Mouse (Mus musculus) liver, postnatal 0 days (tissue): ENCODE results near the gene Rgs6. TPM values are rescaled to one million over a fixed set of nuclear protein-coding genes. Genes with fewer than 3 reads are reported as not detected.

ENCODE experiments used
- ATAC-seq: fragments of 200-750 bp; cut with Nextera tagmentation; 2 replicates; pipeline ENCODE4 v1.8.0; 2017; ENCODE audit warnings: mild to moderate bottlenecking, moderate library complexity
- DNase-seq: peaks from one replicate; pipeline ENCODE4 v3.0.0-alpha.2; 2016
- H3K27ac ChIP-seq: fragments of 300-500 bp; sonication (generic); 2 replicates; pipeline ENCODE4 v1.5.1; 2014; ENCODE audit warnings: antibody characterized with exemption, moderate library complexity, mild to moderate bottlenecking, low read depth
- H3K27me3 ChIP-seq: fragments of 300-500 bp; sonication (generic); 2 replicates; pipeline ENCODE4 v1.6.1; 2014; ENCODE audit warnings: low read length, control low read depth, mixed read lengths; ENCODE audit not compliant: insufficient read depth
- H3K36me3 ChIP-seq: fragments of 300-500 bp; sonication (generic); replicated peaks from 2 replicates; pipeline ENCODE4 v1.6.1; 2014; ENCODE audit warnings: mild to moderate bottlenecking, control low read depth, low read length, moderate library complexity, mixed read lengths; ENCODE audit not compliant: insufficient read depth
- H3K4me1 ChIP-seq: fragments of 300-500 bp; sonication (generic); 2 replicates; pipeline ENCODE4 v1.6.1; 2014; ENCODE audit warnings: antibody characterized with exemption, mild to moderate bottlenecking, control low read depth; ENCODE audit not compliant: insufficient read depth
- H3K4me2 ChIP-seq: fragments of 300-500 bp; sonication (generic); 2 replicates; pipeline ENCODE4 v1.6.1; 2014; ENCODE audit warnings: low read depth, mild to moderate bottlenecking, low read length, moderate library complexity, mixed read lengths
- H3K4me3 ChIP-seq: fragments of 300-500 bp; sonication (generic); 2 replicates; pipeline ENCODE4 v1.5.1; 2014; ENCODE audit warnings: low read depth, low read length
- H3K9ac ChIP-seq: fragments of 300-500 bp; sonication (generic); replicated peaks from 2 replicates; pipeline ENCODE4 v1.6.1; 2014; ENCODE audit warnings: mild to moderate bottlenecking, moderate library complexity
- H3K9me3 ChIP-seq: fragments of 300-500 bp; sonication (generic); 2 replicates; pipeline ENCODE4 v1.6.1; 2016; ENCODE audit warnings: mild to moderate bottlenecking, control low read depth, low read length, mixed read lengths
- CTCF ChIP-seq: sonication (generic); IDR thresholded peaks from 2 replicates; pipeline ENCODE4 v1.5.1; 2016; ENCODE audit warnings: antibody characterized with exemption, low read depth
- EP300 ChIP-seq: IDR thresholded peaks from 2 replicates; pipeline ENCODE4 v1.6.1; 2016; ENCODE audit warnings: antibody characterized with exemption, low read depth, mild to moderate bottlenecking
- WGBS: fragments of 180-500 bp; shearing (Covaris S2); extraction: QIAGEN DNeasy Blood & Tissue Kit; methylation state at CpG from one replicate; pipeline ENCODE4 v1.1.7; 2014; ENCODE audit not compliant: insufficient replicate concordance; 5-methylcytosine and 5-hydroxymethylcytosine counted together
- polyA plus RNA-seq: library from polyadenylated mRNA; unstranded; fragments of >200 nt; fragmentation: Nextera tagmentation; extraction: Ambion mirVana; gene quantifications from 2 replicates; pipeline ENCODE4 v1.2.1, GENCODE M21; 2015

Rgs6 gene
- polyA plus RNA-seq, 1 experiment from 2014 or later, result 0.09 TPM

- no peak overlapping the region for H3K27ac ChIP-seq
- peak; percentile 30; the same call in 1 of the 2 replicates for ATAC-seq
These were observed 510.7 kb downstream of the Rgs6 start for GRCm38 (mm10) chr12:83098646-83099371.

GRCm38 (mm10) chr12:83099920-83100319 lies 511.8 kb downstream of the Rgs6 start:
- 0 out of 2 replicates have a peak, but pooled peaks have one; percentile 24 for ATAC-seq
- Histone ChIP-seq H3K9ac (no peak overlapping the region), H3K4me3 (no peak overlapping the region), H3K4me1 (peaks cover 13% of the 10 kb centered on the region), H3K9me3 (0 out of 2 replicates have a peak, but pooled peaks cover 2% of the 10 kb centered on the region), H3K27me3 (0 out of 2 replicates have a peak, but pooled peaks cover 3% of the 10 kb centered on the region), H3K36me3 (no peaks in the 10 kb centered on the region), H3K27ac (no peak overlapping the region), H3K4me2 (no peak overlapping the region)
- no peak for DNase-seq
- TF ChIP-seq EP300 (no peak), CTCF (peak; percentile 59)
- 88% methylated on average over 2 of the region's 2 CpGs for WGBS

More at GRCm38 (mm10) chr12:83098646-83099371, 510.7 kb downstream of the Rgs6 start:
- no peak overlapping the region for H3K4me2 ChIP-seq
- 45% methylated on average over 10 of the region's 10 CpGs for WGBS
- no peak overlapping the region for H3K4me3 ChIP-seq
- H3K9ac ChIP-seq, result no peak overlapping the region
- H3K27me3 ChIP-seq, result no peaks in the 10 kb centered on the region
- TF ChIP-seq EP300 (no peak), CTCF (no peak)
- no peaks in the 10 kb centered on the region for H3K36me3 ChIP-seq
- peaks cover 13% of the 10 kb centered on the region for H3K4me1 ChIP-seq
- H3K9me3 ChIP-seq, result 0 out of 2 replicates have a peak, but pooled peaks cover 3% of the 10 kb centered on the region
- no peak for DNase-seq

DNA sequence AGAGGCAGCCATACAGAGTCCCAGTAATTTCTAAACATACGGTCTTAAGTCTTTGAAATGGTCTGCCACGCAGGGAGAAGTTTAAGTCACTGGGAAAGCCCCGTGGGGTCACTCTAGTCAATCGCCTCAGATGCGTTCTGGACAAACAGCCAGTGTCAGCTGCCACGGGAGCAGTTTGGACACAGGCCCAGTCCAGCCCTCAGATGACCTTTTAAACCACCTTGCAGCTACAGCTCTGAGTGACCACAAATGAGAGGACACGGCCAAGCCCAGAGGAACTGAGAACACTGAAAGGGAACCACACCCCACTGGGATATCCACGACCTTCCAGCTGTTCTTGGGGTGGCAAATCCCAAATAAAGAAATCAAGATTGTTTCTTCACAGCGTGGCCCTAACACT lies 512.3 kb downstream of the Rgs6 start:
- WGBS, result 60% methylated on average over 9 of the region's 9 CpGs
- Histone ChIP-seq H3K27ac (no peak overlapping the region), H3K9ac (no peak overlapping the region), H3K36me3 (no peaks in the 10 kb centered on the region), H3K27me3 (0 out of 2 replicates have a peak, but pooled peaks cover 3% of the 10 kb centered on the region), H3K9me3 (no peaks in the 10 kb centered on the region), H3K4me1 (peaks cover 13% of the 10 kb centered on the region), H3K4me3 (no peak overlapping the region), H3K4me2 (no peak overlapping the region)
- ATAC-seq, result peak; percentile 86
- TF ChIP-seq EP300 (no peak), CTCF (no peak)
- DNase-seq, result peak; percentile 68

DNA sequence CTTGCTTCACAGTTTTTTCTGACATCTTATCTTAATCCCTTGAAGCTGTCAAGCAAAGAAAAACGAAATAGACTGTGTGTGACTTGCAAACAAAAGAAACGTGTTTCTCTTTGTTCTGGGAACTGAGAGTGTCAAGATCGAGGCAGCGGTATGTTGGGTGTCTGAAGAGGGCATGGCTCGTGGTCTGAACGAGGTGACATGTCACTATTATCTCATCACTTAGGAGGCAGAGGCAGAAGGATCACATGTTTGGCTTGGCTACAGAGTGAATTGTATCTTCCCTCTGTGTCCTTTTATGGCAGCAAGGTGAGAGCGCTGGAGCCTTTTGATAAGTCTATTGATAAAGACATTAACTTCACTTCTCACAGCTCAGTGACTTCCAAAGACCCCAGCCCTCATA lies 512.8 kb downstream of the Rgs6 start:
- H3K27ac ChIP-seq, result no peak overlapping the region
- no peak for ATAC-seq
- 44% methylated on average over 7 of the region's 7 CpGs for WGBS

GRCm38 (mm10) chr12:83105514-83106119 lies 517.5 kb downstream of the Rgs6 start:
- H3K9me3 ChIP-seq, result no peaks in the 10 kb centered on the region
- H3K4me3 ChIP-seq, result no peak overlapping the region
- TF ChIP-seq EP300 (no peak), CTCF (no peak)
- no peak overlapping the region for H3K9ac ChIP-seq
- H3K4me2 ChIP-seq, result no peak overlapping the region
- H3K27ac ChIP-seq, result no peak overlapping the region
- ATAC-seq (no peak), DNase-seq (no peak)
- 46% methylated on average over 9 of the region's 9 CpGs for WGBS
- H3K4me1 ChIP-seq, result peaks cover 5% of the 10 kb centered on the region; the same call in 1 of the 2 replicates
- H3K36me3 ChIP-seq, result no peaks in the 10 kb centered on the region
- H3K27me3 ChIP-seq, result 0 out of 2 replicates have a peak, but pooled peaks cover 3% of the 10 kb centered on the region

More for the DNA sequence above, 512.8 kb downstream of the Rgs6 start:
- Histone ChIP-seq H3K4me1 (peaks cover 15% of the 10 kb centered on the region), H3K9me3 (no peaks in the 10 kb centered on the region), H3K4me3 (no peak overlapping the region), H3K27me3 (0 out of 2 replicates have a peak, but pooled peaks cover 3% of the 10 kb centered on the region), H3K9ac (no peak overlapping the region), H3K36me3 (no peaks in the 10 kb centered on the region), H3K4me2 (no peak overlapping the region)
- no peak for DNase-seq
- TF ChIP-seq CTCF, result no peak
- no peak for TF ChIP-seq EP300

- ATAC-seq (no peak), DNase-seq (no peak)
- Histone ChIP-seq H3K9ac (no peak overlapping the region), H3K4me3 (no peak overlapping the region), H3K36me3 (no peaks in the 10 kb centered on the region), H3K9me3 (no peaks in the 10 kb centered on the region), H3K27me3 (0 out of 2 replicates have a peak, but pooled peaks cover 3% of the 10 kb centered on the region), H3K27ac (no peak overlapping the region), H3K4me2 (no peak overlapping the region), H3K4me1 (0 out of 2 replicates have a peak, but pooled peaks cover 3% of the 10 kb centered on the region)
- WGBS, result 51% methylated on average over 5 of the region's 5 CpGs
- TF ChIP-seq CTCF (no peak), EP300 (peak; percentile 81)
These were observed 518.0 kb downstream of the Rgs6 start for GRCm38 (mm10) chr12:83106120-83106517.
